Mouse (Mus musculus): ENCODE data around the gene Pdlim4.
"Not testable (repeated sequence)": the region's sequence is repeated elsewhere in the genome, so short reads cannot be mapped to it uniquely, and the experiment has no call there.

- TF ChIP-seq USF1 (IDR thresholded peaks at IDR 0.05; ENCODE audit: low read depth, low read length); MAFK (IDR thresholded peaks at IDR 0.05; ENCODE audit: insufficient replicate concordance, low read length); RCOR1 (conservative IDR thresholded peaks at IDR 0.05; ENCODE audit: low read depth, low read length); ZC3H11A (IDR thresholded peaks at IDR 0.05; ENCODE audit: low read depth, low read length); CTCF (conservative IDR thresholded peaks at IDR 0.05 in 1 of 2, IDR thresholded peaks at IDR 0.05 in 1 of 2; ENCODE audit: low read depth in 2 of 2, low read length in 2 of 2); MAX (IDR thresholded peaks at IDR 0.05; ENCODE audit: low read length); EP300 (IDR thresholded peaks at IDR 0.05; ENCODE audit: low read length); POLR2A (IDR thresholded peaks at IDR 0.05; ENCODE audit: low read depth, low read length); BHLHE40 (IDR thresholded peaks at IDR 0.05; ENCODE audit: low read depth, low read length); SMC3 (IDR thresholded peaks at IDR 0.05; ENCODE audit: low read depth, low read length); CHD1 (IDR thresholded peaks at IDR 0.05; ENCODE audit: low read depth, low read length); MXI1 (IDR thresholded peaks at IDR 0.05; ENCODE audit: low read depth, low read length); TCF12 (IDR thresholded peaks at IDR 0.05; ENCODE audit: low read depth, low read length); IRF4 (IDR thresholded peaks at IDR 0.05; ENCODE audit: low read depth, low read length): not testable (repeated sequence)
Observed at GRCm38 (mm10) chr11:54032872-54033271, 35.9 kb downstream of the Pdlim4 start.

Data from CH12.LX (cell line).